Mouse (Mus musculus) layer of hippocampus, postnatal 25 days (tissue): ENCODE measurements around the gene Tcap. TPM values are rescaled to one million over a fixed set of nuclear protein-coding genes. Genes with fewer than 3 reads are reported as not detected.

Experiments used
- DNase-seq, 2 experiments: peaks; one replicate each; pipeline ENCODE4 v3.0.0; 2022; ENCODE audit warnings: mixed read lengths in 2 of 2, low spot score in 1 of 2; ENCODE audit errors: extremely low spot score in 1 of 2
- total RNA-seq, 2 experiments: library from RNA; stranded (reverse); gene quantifications; 2 replicates each; pipeline ENCODE4 v1.2.3; 2021

Tcap gene
- under 1 TPM; 0.66 to 0.76 TPM for total RNA-seq

DNA sequence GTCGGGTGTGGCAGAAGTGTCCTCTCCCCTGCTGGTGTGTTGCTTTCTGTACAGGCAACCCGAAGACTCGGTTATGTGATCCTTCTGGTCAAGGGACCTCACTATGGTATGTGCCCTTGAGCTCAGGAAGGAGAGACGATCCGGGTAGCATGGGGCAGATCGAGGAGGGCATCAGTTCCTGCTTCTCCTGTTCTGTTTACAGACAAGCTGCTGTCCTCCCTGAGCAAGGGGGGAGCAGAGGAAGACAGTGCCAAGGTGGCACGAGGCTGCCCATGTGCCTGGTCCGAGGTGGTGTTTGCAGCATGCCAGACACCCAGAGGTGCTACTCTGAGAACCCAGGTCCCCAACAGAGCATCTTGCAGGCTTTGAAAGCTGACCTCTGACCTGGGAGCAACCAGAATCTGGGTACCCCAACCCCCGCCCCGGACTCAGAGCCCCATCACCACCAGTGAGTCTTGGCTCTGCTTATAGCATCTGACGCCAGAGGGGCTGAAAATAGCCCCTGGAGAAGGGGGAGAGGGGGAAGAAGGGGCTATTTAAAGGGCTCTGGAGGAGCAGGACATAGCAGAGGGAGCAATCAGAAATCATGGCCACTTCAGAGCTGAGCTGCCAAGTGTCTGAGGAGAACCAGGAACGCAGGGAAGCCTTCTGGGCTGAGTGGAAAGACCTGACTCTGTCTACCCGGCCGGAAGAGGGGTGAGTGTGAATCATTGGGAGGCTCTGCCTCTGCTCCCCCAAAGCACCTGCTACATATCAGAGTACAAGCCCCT is at the start of gene Tcap:
Tcap (plus strand) TSS at position 551 of the 770 bp plus-strand sequence.
- no peak for DNase-seq

- no peak for DNase-seq
These were observed 49.5 kb upstream of the Tcap start for GRCm38 (mm10) chr11:98333981-98334741.

DNA sequence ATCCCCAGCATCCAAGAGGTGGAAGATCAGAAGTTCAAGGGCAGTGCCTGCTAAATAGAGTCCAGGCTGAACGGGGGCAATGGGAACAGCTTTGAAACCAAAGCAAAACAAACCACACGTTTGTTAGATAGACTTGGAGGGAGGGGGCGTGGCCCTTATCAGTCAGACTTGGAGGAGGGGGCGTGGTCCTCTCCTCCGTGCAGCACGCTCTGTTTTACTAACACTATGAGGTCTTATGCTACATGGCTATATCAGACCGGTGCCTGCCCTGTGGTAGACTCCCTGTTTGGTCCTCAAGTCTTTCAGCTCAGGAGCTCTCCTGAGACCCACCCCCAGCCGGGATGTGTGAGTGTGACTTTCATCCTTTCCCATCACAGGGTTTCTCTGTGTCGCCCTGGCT is 48.4 kb upstream of the Tcap start:
- DNase-seq: no peak

- no peak for DNase-seq
These were observed 47.1 kb upstream of the Tcap start for GRCm38 (mm10) chr11:98336245-98337107.

GRCm38 (mm10) chr11:98338507-98338961 is 45.1 kb upstream of the Tcap start:
- peak in 1 of 2 experiments; percentile 69 for DNase-seq

DNA sequence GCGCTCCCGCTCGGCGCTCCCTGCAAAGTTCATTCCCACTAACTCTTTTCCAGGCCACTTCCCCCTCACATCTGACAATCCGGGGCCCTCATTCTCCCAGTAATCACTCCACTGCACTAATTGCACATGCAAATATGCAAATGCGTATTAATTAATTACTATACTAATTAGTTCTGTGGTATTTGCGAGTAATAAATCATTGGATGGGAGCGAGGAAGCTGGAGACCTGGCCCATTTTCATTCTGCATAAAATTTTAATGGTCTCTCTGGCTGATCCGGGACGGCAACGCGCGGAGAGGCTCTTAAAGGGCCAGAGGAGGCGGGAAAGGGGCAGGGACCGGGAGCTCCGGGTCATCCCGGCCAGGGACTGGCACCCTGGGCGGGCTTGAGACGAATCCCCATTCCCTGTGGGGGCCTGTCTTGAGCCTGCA is 44.5 kb upstream of the Tcap start:
- no peak for DNase-seq

DNA sequence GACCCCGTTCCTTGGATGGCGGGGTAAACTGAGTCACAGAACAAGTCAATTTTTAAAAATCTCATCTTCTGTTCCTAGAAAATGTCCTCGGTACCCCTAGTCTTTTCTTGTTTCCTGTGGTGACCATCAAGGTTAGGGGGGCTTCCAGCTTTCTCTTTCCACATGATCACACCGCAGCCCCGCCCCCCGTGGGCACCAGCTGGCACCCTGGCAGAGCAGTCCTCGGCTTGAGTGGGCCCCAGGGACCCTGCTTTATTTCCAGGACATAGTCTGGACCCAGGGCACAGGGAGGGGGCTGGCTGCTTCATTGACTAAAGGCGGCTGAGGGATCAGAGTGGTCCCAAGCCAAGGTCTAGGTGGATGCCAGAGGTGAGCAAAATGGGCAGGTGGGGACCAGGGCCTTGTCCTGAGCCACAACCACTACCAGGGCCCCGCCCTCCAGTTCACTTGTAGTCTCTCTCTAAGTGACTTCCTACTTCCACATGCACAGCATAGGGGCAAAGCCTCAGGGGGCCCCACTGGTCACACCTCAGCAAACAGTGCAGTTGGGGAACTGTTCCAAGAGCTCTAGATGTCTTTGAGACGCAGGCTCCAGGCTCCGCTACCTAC is 43.8 kb upstream of the Tcap start:
- no peak for DNase-seq

DNA sequence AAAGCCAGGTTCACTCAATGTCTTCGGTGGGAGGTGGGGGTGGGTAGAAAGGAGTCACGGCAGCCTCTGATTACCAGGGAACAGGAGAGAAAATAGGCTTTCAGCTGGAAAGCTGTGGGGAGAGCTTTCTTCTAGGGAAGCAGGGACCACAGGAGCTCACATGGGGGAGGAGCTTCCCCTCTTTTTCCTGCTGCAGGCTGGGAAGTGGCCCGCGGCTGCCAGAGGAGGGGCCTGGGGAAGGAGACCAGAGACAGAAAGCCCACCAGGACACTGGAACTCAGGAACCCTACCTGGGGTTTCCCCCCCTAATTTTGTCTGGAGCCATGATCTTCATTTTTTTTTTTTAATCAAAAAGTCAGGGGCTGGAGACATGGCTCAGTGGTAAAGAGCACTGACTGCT is 43.0 kb upstream of the Tcap start:
- no peak for DNase-seq

GRCm38 (mm10) chr11:98341174-98341573 is 42.4 kb upstream of the Tcap start:
- no peak for DNase-seq

DNA sequence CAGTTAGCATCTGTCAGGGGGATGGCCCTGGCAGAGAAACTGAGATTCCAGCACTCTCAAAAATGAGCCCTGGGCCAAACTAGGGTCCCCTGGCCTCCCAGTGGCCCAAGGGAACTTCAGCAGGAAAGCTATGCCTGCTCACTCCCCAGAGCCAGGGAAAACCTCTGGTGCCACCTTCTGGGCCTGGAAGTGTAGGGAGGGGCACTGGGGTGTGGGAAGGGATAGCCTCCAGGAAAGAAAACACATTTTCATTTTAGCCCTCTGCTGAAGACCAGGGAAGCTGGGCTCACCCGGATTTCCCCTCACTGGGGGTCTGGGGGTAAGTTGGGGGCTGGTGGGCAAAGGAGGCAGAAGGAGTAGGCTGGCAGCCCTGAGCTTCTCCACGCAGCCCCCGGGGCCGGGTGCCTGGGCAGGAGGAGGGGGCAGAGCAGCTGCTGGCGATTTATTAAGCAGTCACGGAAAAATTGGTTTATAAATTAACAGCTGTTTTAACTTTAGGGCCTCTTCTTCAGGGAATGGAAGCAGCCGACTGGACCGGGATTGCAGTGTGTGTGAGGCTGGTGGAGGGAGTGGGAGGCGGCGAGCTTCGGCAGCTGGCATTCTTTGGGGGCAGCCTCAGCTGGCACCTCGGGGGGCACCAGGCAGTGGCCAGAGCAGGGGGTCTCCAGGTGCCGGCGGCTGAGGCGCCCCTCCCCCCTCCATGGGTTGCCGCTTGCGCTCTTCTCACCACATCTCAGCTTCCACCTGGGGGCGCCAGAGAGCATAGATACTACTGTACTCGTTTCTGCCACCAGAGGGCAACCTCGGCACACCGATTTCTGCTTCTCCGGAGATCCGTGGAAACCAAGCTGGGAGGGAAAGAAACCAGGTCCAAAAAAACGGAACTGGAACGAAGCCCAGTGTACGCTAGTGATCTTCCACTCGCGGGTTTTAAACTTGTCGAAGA is 41.3 kb upstream of the Tcap start:
- peak; percentile 100 for DNase-seq

DNA sequence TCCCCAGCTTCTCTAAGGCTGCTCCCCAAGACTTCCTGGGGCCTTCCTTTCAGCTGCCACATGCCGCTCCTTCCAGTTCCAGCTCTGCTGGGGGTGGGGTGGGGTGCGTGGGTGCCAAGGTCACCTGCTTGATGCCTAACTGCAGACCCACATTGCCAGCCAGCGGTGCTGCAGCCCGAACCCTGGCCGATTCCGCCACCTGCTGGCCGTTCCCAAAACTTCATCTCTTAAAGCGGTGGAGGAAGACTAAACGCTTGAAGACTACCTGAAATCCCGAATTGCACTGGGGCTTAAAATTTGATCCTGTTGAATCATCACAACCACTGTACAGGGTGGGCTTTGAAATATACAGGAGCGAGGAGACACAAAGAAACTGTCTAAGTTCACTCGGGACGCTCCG is 38.4 kb upstream of the Tcap start:
- peak; percentile 80 to 91 for DNase-seq

- no peak for DNase-seq
These were observed 37.4 kb upstream of the Tcap start for GRCm38 (mm10) chr11:98346168-98346567.

DNA sequence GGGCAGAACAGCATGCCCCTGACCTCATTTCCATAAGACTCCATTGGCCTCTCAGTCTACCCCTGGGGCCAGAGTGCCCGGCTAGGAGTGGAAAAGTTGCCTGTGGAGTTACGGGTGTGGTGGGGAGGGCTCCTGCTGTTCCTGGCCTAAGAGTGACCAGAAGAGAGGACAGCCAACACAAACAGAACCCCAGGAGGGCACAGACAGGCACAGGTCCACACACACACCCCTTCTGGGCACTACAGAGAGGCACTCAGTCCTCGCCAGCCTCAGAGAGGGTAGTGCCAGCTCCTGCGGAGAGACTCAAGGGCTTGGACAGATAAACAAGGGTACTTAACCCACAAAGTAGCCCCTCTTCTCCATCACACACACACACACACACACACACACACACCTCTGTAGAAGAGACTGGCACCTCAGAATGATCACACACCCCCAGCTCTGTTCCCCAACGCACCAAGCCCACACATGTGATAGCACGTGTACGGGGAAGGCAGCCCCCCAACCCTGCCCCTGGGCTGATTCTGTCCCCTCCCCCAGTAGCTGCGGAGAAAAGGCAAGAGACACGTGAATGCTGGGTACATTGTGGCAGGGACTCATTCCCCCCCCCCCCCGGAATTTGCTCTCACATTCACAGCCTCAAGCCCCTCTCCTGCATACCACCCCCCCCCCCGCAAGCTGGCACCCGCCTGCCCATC is 36.1 kb upstream of the Tcap start:
- no peak for DNase-seq

DNA sequence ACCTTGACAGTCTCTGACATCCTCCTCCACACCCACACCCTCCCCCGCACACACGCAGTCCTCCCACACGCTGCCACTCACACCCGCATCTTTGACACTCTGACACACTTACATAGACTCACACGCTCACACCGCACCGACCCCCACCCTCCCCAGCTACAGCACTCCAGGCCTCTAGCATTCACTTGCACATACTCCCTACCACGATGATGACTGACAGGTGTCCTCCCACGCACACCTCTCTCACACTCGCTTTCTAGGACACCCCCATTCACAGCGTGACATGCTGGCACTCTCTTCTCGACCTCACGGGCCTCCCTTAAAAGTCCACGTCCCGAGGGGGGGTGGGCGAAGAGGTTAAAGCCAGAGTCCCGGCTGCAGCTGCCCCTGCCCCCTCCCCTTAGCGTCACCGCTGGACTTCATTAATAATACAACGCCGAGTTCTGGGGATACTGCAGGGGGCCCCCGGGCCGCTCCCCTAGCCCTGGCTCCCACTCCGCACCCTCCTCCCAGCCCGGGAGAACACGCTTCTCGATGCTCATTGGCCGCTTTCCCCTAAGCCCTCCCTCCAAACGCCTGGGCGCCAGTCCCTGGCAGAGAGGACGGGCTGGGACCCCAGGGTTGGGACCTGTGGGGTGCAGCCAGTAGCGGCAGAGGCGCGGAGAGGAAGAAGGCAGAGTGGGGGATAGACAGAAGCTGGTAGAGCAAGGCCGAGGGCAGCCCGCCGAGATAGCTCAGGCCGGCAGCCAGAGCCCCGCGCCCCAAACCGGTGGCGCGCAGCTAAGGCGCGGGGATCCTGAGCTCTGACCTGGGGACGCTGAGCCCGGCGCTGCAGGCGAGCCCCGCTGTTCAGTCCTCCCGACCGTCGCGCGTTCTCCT is 35.3 kb upstream of the Tcap start, which contains the start of gene Ppp1r1b:
Ppp1r1b (plus strand) TSS at position 322 of the 879 bp plus-strand sequence.
- peak; percentile 56 to 59 for DNase-seq

GRCm38 (mm10) chr11:98349308-98349707 is 34.3 kb upstream of the Tcap start:
- no peak for DNase-seq

GRCm38 (mm10) chr11:98352272-98352990 is 31.2 kb upstream of the Tcap start:
- no peak for DNase-seq
